Mouse (Mus musculus): ENCODE data around the gene Gzmm. TPM values are rescaled to one million over a fixed set of nuclear protein-coding genes. Genes with fewer than 3 reads are reported as not detected.
A peak's percentile ranks its signal among the peaks of the same experiment; 100 is the strongest.

The Gzmm gene
- polyA plus RNA-seq, 1 experiment = 0.94 TPM

DNA sequence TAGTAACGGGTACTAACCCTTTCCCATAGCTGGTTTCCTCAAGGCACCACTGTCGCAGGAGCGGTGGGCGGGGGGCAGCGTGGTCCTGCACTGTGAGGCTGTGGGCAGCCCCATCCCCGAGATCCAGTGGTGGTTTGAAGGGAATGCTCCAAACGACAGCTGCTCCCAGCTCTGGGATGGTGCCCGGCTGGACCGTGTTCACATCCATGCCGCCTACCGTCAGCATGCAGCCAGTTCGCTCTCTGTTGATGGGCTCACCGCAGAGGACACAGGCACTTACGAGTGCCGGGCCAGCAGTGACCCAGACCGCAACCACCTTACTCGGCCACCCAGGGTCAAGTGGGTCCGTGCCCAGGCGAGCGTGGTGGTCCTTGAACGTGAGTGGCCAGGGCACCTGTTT, 19.8 kb downstream of the Gzmm start:
- WGBS = 82% methylated on average over 21 of the region's 21 CpGs
- TF ChIP-seq POLR2A (IDR thresholded peaks at IDR 0.05; ENCODE audit: low read depth, low read length) (no peak), CTCF (conservative IDR thresholded peaks at IDR 0.05; ENCODE audit: insufficient read depth, insufficient read length, low read depth, low read length) (no peak)
- H3K27me3 ChIP-seq (replicated peaks; ENCODE audit: control insufficient read depth, insufficient read depth, low read length) = no peaks in the 10 kb centered on the region
- H3K27ac ChIP-seq (ENCODE audit: insufficient read depth, low read depth, low read length) = no peak overlapping the region
- no peak overlapping the region for H3K4me3 ChIP-seq (ENCODE audit: insufficient read depth, low read depth, low read length)
- H3K36me3 ChIP-seq (ENCODE audit: control insufficient read depth, insufficient read depth, low read length) = no peaks in the 10 kb centered on the region
- DNase-seq = no peak
- peaks cover 27% of the 10 kb centered on the region for H3K4me1 ChIP-seq (ENCODE audit: control insufficient read depth, insufficient read depth, low read length)

DNA sequence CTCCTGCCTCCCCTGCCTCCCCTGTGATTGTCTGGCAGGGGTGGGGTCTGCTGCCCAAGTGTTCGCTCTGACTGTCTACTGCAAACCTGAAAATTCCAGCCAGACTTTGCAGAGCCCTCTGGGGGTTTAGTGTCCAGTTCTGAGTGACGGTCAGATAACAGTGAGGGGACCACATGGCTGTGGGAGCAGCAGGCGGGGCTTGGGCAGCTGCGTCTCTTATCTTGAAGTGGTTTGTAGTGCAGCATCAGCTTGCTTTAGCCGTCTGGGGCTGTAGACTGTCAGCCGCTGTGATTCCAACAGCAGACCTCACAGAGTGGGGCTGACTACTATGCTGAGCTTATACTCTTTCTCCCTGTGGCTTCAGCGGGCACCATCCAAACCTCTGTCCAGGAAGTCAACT, 20.5 kb downstream of the Gzmm start:
- no peaks in the 10 kb centered on the region for H3K27me3 ChIP-seq (replicated peaks; ENCODE audit: control insufficient read depth, insufficient read depth, low read length)
- H3K4me1 ChIP-seq (ENCODE audit: control insufficient read depth, insufficient read depth, low read length) = peaks cover 27% of the 10 kb centered on the region
- H3K27ac ChIP-seq (ENCODE audit: insufficient read depth, low read depth, low read length) = no peak overlapping the region
- TF ChIP-seq CTCF (conservative IDR thresholded peaks at IDR 0.05; ENCODE audit: insufficient read depth, insufficient read length, low read depth, low read length) (no peak), POLR2A (IDR thresholded peaks at IDR 0.05; ENCODE audit: low read depth, low read length) (no peak)
- DNase-seq = no peak
- no peak overlapping the region for H3K4me3 ChIP-seq (ENCODE audit: insufficient read depth, low read depth, low read length)
- H3K36me3 ChIP-seq (ENCODE audit: control insufficient read depth, insufficient read depth, low read length) = no peaks in the 10 kb centered on the region
- 80% methylated on average over 7 of the region's 7 CpGs for WGBS

GRCm38 (mm10) chr10:79712029-79712428, 23.2 kb downstream of the Gzmm start:
- no peak for DNase-seq
- H3K4me1 ChIP-seq (ENCODE audit: control insufficient read depth, insufficient read depth, low read length) = peaks cover 6% of the 10 kb centered on the region
- no peak overlapping the region for H3K4me3 ChIP-seq (ENCODE audit: insufficient read depth, low read depth, low read length)
- 86% methylated on average over 1 of the region's 1 CpGs for WGBS
- TF ChIP-seq CTCF (conservative IDR thresholded peaks at IDR 0.05; ENCODE audit: insufficient read depth, insufficient read length, low read depth, low read length) (peak; percentile 27), POLR2A (IDR thresholded peaks at IDR 0.05; ENCODE audit: low read depth, low read length) (no peak)
- no peaks in the 10 kb centered on the region for H3K36me3 ChIP-seq (ENCODE audit: control insufficient read depth, insufficient read depth, low read length)
- H3K27me3 ChIP-seq (replicated peaks; ENCODE audit: control insufficient read depth, insufficient read depth, low read length) = no peaks in the 10 kb centered on the region
- H3K27ac ChIP-seq (ENCODE audit: insufficient read depth, low read depth, low read length) = no peak overlapping the region

DNA sequence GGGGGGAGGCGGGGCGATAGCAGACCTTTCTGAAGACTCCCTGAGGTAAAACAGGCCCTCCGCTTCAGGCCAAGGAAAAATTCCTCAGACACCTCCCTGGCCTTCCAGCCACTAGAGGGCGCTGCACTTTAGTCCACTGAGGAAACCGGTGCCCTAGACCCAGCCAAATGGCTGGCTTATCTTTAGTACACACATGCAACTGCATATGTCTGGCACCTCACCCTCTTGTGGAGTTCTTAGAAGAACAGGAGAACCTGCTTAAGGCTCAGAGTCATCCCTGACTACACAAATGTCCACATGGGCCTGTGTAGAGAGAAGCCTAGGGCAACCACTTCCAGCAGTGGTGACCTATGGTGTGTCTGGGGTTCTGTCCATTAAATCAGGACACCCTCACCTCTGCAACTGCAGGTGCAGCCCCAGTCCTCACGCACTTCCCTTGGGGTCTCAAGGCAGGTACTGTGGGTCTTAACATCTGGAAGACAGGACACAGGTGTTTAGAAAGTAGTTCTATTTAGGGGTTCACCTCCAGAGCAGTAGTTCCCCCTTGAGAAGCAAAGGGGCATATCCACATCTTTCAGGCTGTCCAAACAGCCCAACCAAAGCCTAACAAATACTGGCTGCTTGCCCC, 23.8 kb downstream of the Gzmm start:
- TF ChIP-seq POLR2A (IDR thresholded peaks at IDR 0.05; ENCODE audit: low read depth, low read length) (no peak), CTCF (conservative IDR thresholded peaks at IDR 0.05; ENCODE audit: insufficient read depth, insufficient read length, low read depth, low read length) (peak; percentile 81)
- Histone ChIP-seq H3K4me1 (ENCODE audit: control insufficient read depth, insufficient read depth, low read length) (peaks cover 2% of the 10 kb centered on the region; the same call in 1 of the 2 replicates), H3K27me3 (replicated peaks; ENCODE audit: control insufficient read depth, insufficient read depth, low read length) (no peaks in the 10 kb centered on the region), H3K4me3 (ENCODE audit: insufficient read depth, low read depth, low read length) (no peak overlapping the region), H3K27ac (ENCODE audit: insufficient read depth, low read depth, low read length) (no peak overlapping the region), H3K36me3 (ENCODE audit: control insufficient read depth, insufficient read depth, low read length) (no peaks in the 10 kb centered on the region)
- DNase-seq = peak; percentile 77
- WGBS = 13% methylated on average over 6 of the region's 6 CpGs

DNA sequence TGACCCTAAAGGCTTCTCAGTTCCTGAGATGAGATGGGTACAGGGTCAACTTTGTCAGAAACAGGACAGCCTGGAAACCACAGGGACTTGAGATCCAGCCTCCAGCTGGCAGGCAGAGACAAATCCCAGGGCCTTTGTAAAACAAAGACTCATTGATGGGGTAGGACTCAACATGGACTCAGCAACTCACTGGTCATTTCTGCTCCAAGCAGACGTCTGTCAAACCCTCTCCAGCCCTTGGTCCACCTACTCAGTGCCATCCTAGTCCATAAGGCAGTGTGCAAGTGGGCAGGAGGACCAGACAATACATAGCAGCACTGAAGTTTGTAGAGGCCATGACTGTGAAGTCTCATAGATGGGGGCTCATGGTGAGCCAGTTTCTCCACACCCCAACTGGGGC, 24.3 kb downstream of the Gzmm start:
- no peak for DNase-seq
- Histone ChIP-seq H3K27ac (ENCODE audit: insufficient read depth, low read depth, low read length) (no peak overlapping the region), H3K27me3 (replicated peaks; ENCODE audit: control insufficient read depth, insufficient read depth, low read length) (no peaks in the 10 kb centered on the region), H3K4me1 (ENCODE audit: control insufficient read depth, insufficient read depth, low read length) (no peaks in the 10 kb centered on the region), H3K36me3 (ENCODE audit: control insufficient read depth, insufficient read depth, low read length) (no peaks in the 10 kb centered on the region), H3K4me3 (ENCODE audit: insufficient read depth, low read depth, low read length) (no peak overlapping the region)
- TF ChIP-seq POLR2A (IDR thresholded peaks at IDR 0.05; ENCODE audit: low read depth, low read length) (no peak), CTCF (conservative IDR thresholded peaks at IDR 0.05; ENCODE audit: insufficient read depth, insufficient read length, low read depth, low read length) (no peak)
- whole genome bisulfite sequencing = 38% methylated on average over 1 of the region's 1 CpGs

DNA sequence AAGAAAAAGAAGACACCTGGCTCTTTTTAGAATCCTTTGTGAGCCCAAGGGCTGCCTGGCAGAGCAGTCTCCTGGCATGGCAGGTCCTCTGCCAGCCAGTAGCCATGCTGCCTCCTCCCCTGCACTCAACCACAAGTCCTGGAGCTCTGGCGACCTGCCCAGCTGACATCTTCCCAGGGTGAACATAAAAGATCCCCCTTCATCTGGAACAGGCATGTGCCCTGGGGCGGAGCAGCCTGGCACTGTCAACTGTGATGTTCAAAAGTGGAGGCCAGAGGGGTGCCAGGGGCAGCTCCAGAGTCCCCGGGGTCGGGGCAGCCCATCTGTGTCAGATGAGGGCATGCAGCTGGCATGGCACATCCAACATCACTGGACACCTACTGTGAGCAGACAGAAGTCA, 26.2 kb downstream of the Gzmm start:
- WGBS = 58% methylated on average over 4 of the region's 4 CpGs
- no peak for TF ChIP-seq CTCF (conservative IDR thresholded peaks at IDR 0.05; ENCODE audit: insufficient read depth, insufficient read length, low read depth, low read length)
- TF ChIP-seq POLR2A (IDR thresholded peaks at IDR 0.05; ENCODE audit: low read depth, low read length) = no peak
- no peaks in the 10 kb centered on the region for H3K36me3 ChIP-seq (ENCODE audit: control insufficient read depth, insufficient read depth, low read length)
- no peak for DNase-seq
- H3K27me3 ChIP-seq (replicated peaks; ENCODE audit: control insufficient read depth, insufficient read depth, low read length) = no peaks in the 10 kb centered on the region
- H3K4me3 ChIP-seq (ENCODE audit: insufficient read depth, low read depth, low read length) = no peak overlapping the region
- H3K27ac ChIP-seq (ENCODE audit: insufficient read depth, low read depth, low read length) = no peak overlapping the region
- H3K4me1 ChIP-seq (ENCODE audit: control insufficient read depth, insufficient read depth, low read length) = no peaks in the 10 kb centered on the region

GRCm38 (mm10) chr10:79716254-79716987, 27.6 kb downstream of the Gzmm start, which contains the start of gene Hcn2:
Gene Hcn2, plus strand, starts transcription at chr10:79716634.
- H3K27me3 ChIP-seq (replicated peaks; ENCODE audit: control insufficient read depth, insufficient read depth, low read length) = no peaks in the 10 kb centered on the region
- peak within 1 kb of the TSS; percentile 42 for H3K4me3 ChIP-seq (ENCODE audit: insufficient read depth, low read depth, low read length)
- no peaks in the 10 kb centered on the region for H3K36me3 ChIP-seq (ENCODE audit: control insufficient read depth, insufficient read depth, low read length)
- no peaks in the 10 kb centered on the region for H3K4me1 ChIP-seq (ENCODE audit: control insufficient read depth, insufficient read depth, low read length)
- 2% methylated on average over 76 of the region's 91 CpGs for WGBS
- H3K27ac ChIP-seq (ENCODE audit: insufficient read depth, low read depth, low read length) = no peak within 1 kb of the TSS
- DNase-seq = no peak
- TF ChIP-seq POLR2A (IDR thresholded peaks at IDR 0.05; ENCODE audit: low read depth, low read length) = no peak
- no peak for TF ChIP-seq CTCF (conservative IDR thresholded peaks at IDR 0.05; ENCODE audit: insufficient read depth, insufficient read length, low read depth, low read length)

Data from kidney, adult 2 months (tissue).